Mouse (Mus musculus) embryonic facial prominence, embryonic 11.5 days (tissue): ENCODE measurements at regions not wholly inside any gene's neighbourhood (a gene's known extent, or its start where the extent isn't known, plus 50 kb on each side); places are given as distances from the start of the nearest gene placed in this dataset.

Experiments used
- ATAC-seq: fragments of 200-750 bp; cut with Nextera tagmentation; replicated peaks from 2 replicates; pipeline ENCODE4 v1.8.0; 2017; ENCODE audit warnings: low read depth; ENCODE audit not compliant: insufficient number of reproducible peaks, low FRiP score, low TSS enrichment
- DNase-seq: peaks from one replicate; pipeline ENCODE4 v3.0.0-alpha.2; 2015; ENCODE audit warnings: low spot score
- H3K27ac ChIP-seq: fragments of 300-500 bp; sonication (generic); replicated peaks from 2 replicates; pipeline ENCODE4 v1.5.1; 2014; ENCODE audit warnings: mild to moderate bottlenecking, low read depth, low read length, control low read depth
- H3K27me3 ChIP-seq: fragments of 300-500 bp; sonication (generic); 2 replicates; pipeline ENCODE4 v1.6.1; 2014; ENCODE audit warnings: mild to moderate bottlenecking, low read length, moderate library complexity, mixed read lengths; ENCODE audit not compliant: control insufficient read depth, insufficient read depth
- H3K36me3 ChIP-seq: fragments of 300-500 bp; sonication (generic); replicated peaks from 2 replicates; pipeline ENCODE4 v1.6.1; 2014; ENCODE audit warnings: low read depth, mild to moderate bottlenecking, low read length, moderate library complexity, mixed read lengths; ENCODE audit not compliant: control insufficient read depth, insufficient read depth
- H3K4me1 ChIP-seq: fragments of 300-500 bp; sonication (generic); 2 replicates; pipeline ENCODE4 v1.6.1; 2014; ENCODE audit warnings: low read length, mixed read lengths; ENCODE audit not compliant: control insufficient read depth, insufficient read depth
- H3K4me2 ChIP-seq: fragments of 300-500 bp; sonication (generic); 2 replicates; pipeline ENCODE4 v1.6.1; 2014; ENCODE audit warnings: low read depth, mild to moderate bottlenecking, control low read depth, low read length, moderate library complexity
- H3K4me3 ChIP-seq: fragments of 300-500 bp; sonication (generic); 2 replicates; pipeline ENCODE4 v1.5.1; 2014; ENCODE audit warnings: low read depth, low read length, control low read depth
- H3K9ac ChIP-seq: fragments of 300-500 bp; sonication (generic); replicated peaks from 2 replicates; pipeline ENCODE4 v1.6.1; 2014; ENCODE audit warnings: mild to moderate bottlenecking, control low read depth, low read length
- H3K9me3 ChIP-seq: fragments of 300-500 bp; sonication (generic); replicated peaks from 2 replicates; pipeline ENCODE4 v1.6.1; 2016; ENCODE audit warnings: mild to moderate bottlenecking, low read length, inconsistent platforms, mixed read lengths; ENCODE audit not compliant: control insufficient read depth
- WGBS: fragments of 180-500 bp; shearing (Covaris S2); extraction: QIAGEN DNeasy Blood & Tissue Kit; methylation state at CpG from one replicate; pipeline ENCODE4 v1.1.7; 2014; 5-methylcytosine and 5-hydroxymethylcytosine counted together

DNA sequence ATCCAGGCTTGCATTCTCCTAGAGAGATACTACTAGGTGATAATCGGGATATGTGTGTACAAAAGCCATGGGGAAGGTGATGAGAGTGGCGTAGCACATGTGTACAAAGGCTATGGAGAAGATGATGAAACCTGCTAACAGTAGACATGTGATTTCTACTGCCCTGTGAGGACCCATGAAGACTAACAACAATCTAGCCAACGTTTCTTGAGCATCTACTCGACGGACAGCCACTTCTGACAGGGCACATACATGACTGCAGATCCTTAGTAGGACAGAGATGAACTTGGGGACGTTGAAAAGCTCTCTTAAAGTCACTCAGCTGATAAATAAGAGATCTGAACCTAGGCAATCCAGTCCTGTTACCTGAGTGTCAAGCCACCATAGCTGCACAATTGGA lies 79.8 kb upstream of the Foxo1 start:
- DNase-seq, result no peak
- no peak for ATAC-seq
- Histone ChIP-seq H3K4me2 (no peak overlapping the region), H3K4me3 (no peak overlapping the region), H3K4me1 (no peaks in the 10 kb centered on the region; the same call in 1 of the 2 replicates), H3K9ac (no peak overlapping the region), H3K36me3 (no peaks in the 10 kb centered on the region), H3K27ac (no peak overlapping the region), H3K9me3 (no peaks in the 10 kb centered on the region), H3K27me3 (no peaks in the 10 kb centered on the region)
- WGBS, result 85% methylated on average over 6 of the region's 6 CpGs

DNA sequence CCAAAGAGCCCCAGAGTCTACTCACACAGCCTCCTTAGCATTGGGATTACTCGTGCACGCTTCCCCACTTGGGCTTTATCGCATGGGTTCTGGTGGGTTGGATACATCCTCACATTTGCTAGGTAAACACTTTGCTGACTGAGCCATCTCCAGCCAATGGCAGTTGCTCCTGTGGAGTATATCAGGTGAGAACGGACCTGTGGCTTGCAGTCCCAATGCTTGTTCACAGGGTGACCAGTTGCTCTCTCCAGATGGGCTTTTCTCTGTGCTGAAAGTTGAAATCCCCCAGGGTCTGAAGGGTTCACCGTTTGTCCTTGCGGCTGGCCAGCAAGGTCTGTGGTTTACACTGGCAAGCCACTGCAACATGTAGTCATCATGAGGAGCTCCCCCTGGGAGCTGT lies 79.1 kb upstream of the Foxo1 start:
- H3K9ac ChIP-seq, result no peak overlapping the region
- ATAC-seq (no peak), DNase-seq (no peak)
- H3K27me3 ChIP-seq, result no peaks in the 10 kb centered on the region
- no peaks in the 10 kb centered on the region for H3K36me3 ChIP-seq
- H3K9me3 ChIP-seq, result no peaks in the 10 kb centered on the region
- WGBS, result 87% methylated on average over 6 of the region's 6 CpGs
- no peak overlapping the region for H3K4me2 ChIP-seq
- H3K27ac ChIP-seq, result no peak overlapping the region
- no peak overlapping the region for H3K4me3 ChIP-seq
- H3K4me1 ChIP-seq, result no peaks in the 10 kb centered on the region; the same call in 1 of the 2 replicates

GRCm38 (mm10) chr3:52190021-52190420 lies 78.1 kb upstream of the Foxo1 start:
- no peak for DNase-seq
- no peak for ATAC-seq

DNA sequence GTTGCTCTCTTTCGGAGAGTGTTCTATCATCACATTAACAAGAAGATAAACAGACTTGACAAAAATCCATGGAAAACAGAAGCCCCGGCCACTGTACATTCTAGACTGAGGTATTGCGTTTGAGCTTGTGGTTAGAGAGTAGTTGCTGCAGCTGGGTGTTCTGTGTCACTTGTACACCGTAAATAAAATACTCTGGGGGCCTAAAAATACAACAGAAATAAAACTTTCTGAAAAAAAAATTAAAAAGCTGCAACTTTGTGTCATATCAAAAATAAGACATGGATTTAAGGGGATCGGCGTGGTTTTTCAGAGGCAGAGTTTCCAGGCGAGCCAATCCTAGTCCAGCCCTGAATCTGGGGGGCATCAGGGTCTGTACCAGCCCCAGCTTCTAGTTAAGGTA lies 75.1 kb upstream of the Foxo1 start:
- DNase-seq (no peak), ATAC-seq (no peak)
- Histone ChIP-seq H3K4me3 (no peak overlapping the region), H3K9ac (no peak overlapping the region), H3K27me3 (no peaks in the 10 kb centered on the region), H3K36me3 (no peaks in the 10 kb centered on the region), H3K27ac (no peak overlapping the region), H3K4me2 (no peak overlapping the region), H3K4me1 (peaks cover 4% of the 10 kb centered on the region; the same call in 1 of the 2 replicates), H3K9me3 (no peaks in the 10 kb centered on the region)
- 65% methylated on average over 7 of the region's 7 CpGs for WGBS

More at GRCm38 (mm10) chr3:52190021-52190420, 78.1 kb upstream of the Foxo1 start:
- 83% methylated on average over 7 of the region's 7 CpGs for WGBS
- Histone ChIP-seq H3K9me3 (no peaks in the 10 kb centered on the region), H3K27ac (no peak overlapping the region), H3K9ac (no peak overlapping the region), H3K4me1 (no peaks in the 10 kb centered on the region; the same call in 1 of the 2 replicates), H3K4me2 (no peak overlapping the region), H3K36me3 (no peaks in the 10 kb centered on the region), H3K4me3 (no peak overlapping the region), H3K27me3 (no peaks in the 10 kb centered on the region)

DNA sequence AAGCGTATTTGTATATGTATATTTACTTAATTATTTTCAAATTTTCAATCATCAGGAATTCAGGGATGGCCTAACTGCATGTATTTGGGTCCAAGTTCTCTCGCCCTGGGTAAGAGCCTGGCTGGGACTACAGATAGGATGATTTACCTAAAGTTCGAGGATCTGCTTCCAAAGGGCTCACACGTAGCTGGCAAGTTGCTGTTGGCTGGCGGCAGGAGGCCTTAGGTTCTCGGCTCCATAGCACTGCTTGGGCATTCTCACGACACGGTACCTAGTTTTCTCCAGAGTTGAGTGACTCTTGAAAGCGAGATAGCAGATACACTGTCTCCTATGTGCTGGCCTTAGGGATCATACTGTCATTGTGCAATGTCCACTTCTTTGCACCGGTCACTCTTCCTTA lies 73.9 kb upstream of the Foxo1 start:
- no peak overlapping the region for H3K27ac ChIP-seq
- H3K27me3 ChIP-seq, result no peaks in the 10 kb centered on the region
- H3K9me3 ChIP-seq, result no peaks in the 10 kb centered on the region
- no peak for ATAC-seq
- no peak overlapping the region for H3K4me2 ChIP-seq
- no peak overlapping the region for H3K4me3 ChIP-seq
- WGBS, result 83% methylated on average over 10 of the region's 10 CpGs
- H3K9ac ChIP-seq, result no peak overlapping the region
- peaks cover 4% of the 10 kb centered on the region; the same call in 1 of the 2 replicates for H3K4me1 ChIP-seq
- H3K36me3 ChIP-seq, result no peaks in the 10 kb centered on the region
- no peak for DNase-seq

DNA sequence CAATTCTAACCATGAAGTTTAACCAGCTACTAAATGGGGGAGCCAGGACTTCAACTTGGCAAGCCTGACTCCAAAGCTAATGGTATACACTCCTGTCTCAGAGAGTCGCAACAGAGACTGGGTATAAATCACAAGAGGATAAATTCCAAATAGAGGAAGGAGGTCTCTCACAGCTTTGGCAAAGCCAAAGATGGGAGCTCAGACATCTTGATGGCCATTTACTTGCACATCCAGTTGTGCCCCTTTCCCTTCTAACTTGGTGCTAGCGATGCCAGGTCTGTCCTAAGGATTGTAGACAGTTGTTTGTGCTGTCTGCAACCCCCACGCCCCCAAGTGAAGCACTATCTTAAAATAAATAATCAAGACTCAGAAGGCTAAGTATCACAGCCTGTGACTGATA lies 72.7 kb upstream of the Foxo1 start:
- Histone ChIP-seq H3K9ac (peak overlapping the region; percentile 78), H3K4me1 (peaks cover 4% of the 10 kb centered on the region; the same call in 1 of the 2 replicates), H3K27ac (no peak overlapping the region), H3K36me3 (no peaks in the 10 kb centered on the region), H3K4me2 (peak overlapping the region; percentile 73), H3K27me3 (no peaks in the 10 kb centered on the region), H3K9me3 (no peaks in the 10 kb centered on the region), H3K4me3 (no peak overlapping the region)
- 87% methylated on average over 3 of the region's 3 CpGs for WGBS
- DNase-seq (no peak), ATAC-seq (no peak)

GRCm38 (mm10) chr3:52196047-52196935 lies 71.8 kb upstream of the Foxo1 start:
- no peaks in the 10 kb centered on the region for H3K36me3 ChIP-seq
- 0 out of 2 replicates have a peak overlapping the region, but pooled peaks have one; percentile 22 for H3K27ac ChIP-seq
- H3K4me1 ChIP-seq, result peaks cover 4% of the 10 kb centered on the region; the same call in 1 of the 2 replicates
- WGBS, result 5% methylated on average over 27 of the region's 39 CpGs
- no peaks in the 10 kb centered on the region for H3K9me3 ChIP-seq
- H3K4me3 ChIP-seq, result peak overlapping the region; percentile 32
- no peaks in the 10 kb centered on the region for H3K27me3 ChIP-seq
- peak overlapping the region; percentile 78 for H3K9ac ChIP-seq
- DNase-seq (peak; percentile 90), ATAC-seq (peak; percentile 72)
- H3K4me2 ChIP-seq, result peak overlapping the region; percentile 73

DNA sequence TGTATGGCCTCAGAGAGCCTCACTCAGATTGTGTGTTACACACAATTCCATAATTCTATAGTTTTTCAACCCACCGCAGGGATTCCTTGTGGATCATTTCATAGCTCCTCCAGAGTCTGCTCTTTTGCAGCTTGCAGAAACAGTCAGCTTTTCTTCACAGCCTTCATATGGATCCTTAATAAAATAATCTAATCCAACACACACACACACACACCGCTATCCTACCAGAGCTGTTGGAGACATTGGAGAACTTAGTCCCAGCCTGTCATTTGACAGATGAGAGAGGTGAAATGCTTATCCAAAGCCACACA lies 71.2 kb upstream of the Foxo1 start:
- Histone ChIP-seq H3K4me2 (no peak overlapping the region), H3K9ac (peak overlapping the region; percentile 78), H3K4me3 (no peak overlapping the region), H3K9me3 (no peaks in the 10 kb centered on the region), H3K36me3 (no peaks in the 10 kb centered on the region), H3K4me1 (peaks cover 4% of the 10 kb centered on the region; the same call in 1 of the 2 replicates), H3K27me3 (no peaks in the 10 kb centered on the region), H3K27ac (no peak overlapping the region)
- WGBS, result 68% methylated on average over 2 of the region's 2 CpGs
- no peak for DNase-seq
- no peak for ATAC-seq
